Mouse (Mus musculus): Measurements from ENCODE around the gene Lrrc18. TPM values are rescaled to one million over a fixed set of nuclear protein-coding genes. Genes with fewer than 3 reads are reported as not detected.

The Lrrc18 gene
- polyA plus RNA-seq, 1 experiment from 2014 or later: 0.22 TPM

- no peak for ATAC-seq (ENCODE audit: insufficient number of reproducible peaks, low FRiP score)
- WGBS: 76% methylated on average over 3 of the region's 3 CpGs
- Histone ChIP-seq H3K4me2 (no peak overlapping the region), H3K27ac (ENCODE audit: poor library complexity, severe bottlenecking) (no peak overlapping the region), H3K9ac (no peak overlapping the region), H3K9me3 (replicated peaks) (no peaks in the 10 kb centered on the region), H3K27me3 (replicated peaks) (peaks cover 5% of the 10 kb centered on the region; the same call in 1 of the 2 replicates), H3K36me3 (no peaks in the 10 kb centered on the region), H3K4me3 (no peak overlapping the region), H3K4me1 (replicated peaks) (no peaks in the 10 kb centered on the region)
Measured at GRCm38 (mm10) chr14:33045217-33045616, 54.0 kb downstream of the Lrrc18 start.

- peaks cover 17% of the 10 kb centered on the region for H3K4me1 ChIP-seq (replicated peaks)
- no peak overlapping the region for H3K9ac ChIP-seq
- H3K4me2 ChIP-seq: no peak overlapping the region
- 43% methylated on average over 8 of the region's 8 CpGs for WGBS
- ATAC-seq (ENCODE audit: insufficient number of reproducible peaks, low FRiP score): no peak
- 0 out of 2 replicates have a peak, but pooled peaks cover 3% of the 10 kb centered on the region for H3K27me3 ChIP-seq (replicated peaks)
- no peaks in the 10 kb centered on the region for H3K9me3 ChIP-seq (replicated peaks)
- no peaks in the 10 kb centered on the region for H3K36me3 ChIP-seq
- no peak overlapping the region for H3K4me3 ChIP-seq
- 0 out of 2 replicates have a peak overlapping the region, but pooled peaks have one; percentile 2 for H3K27ac ChIP-seq (ENCODE audit: poor library complexity, severe bottlenecking)
Measured at GRCm38 (mm10) chr14:33053441-33053840, 62.3 kb downstream of the Lrrc18 start.

GRCm38 (mm10) chr14:33058881-33059660 lies 67.9 kb downstream of the Lrrc18 start:
- Histone ChIP-seq H3K4me3 (no peak overlapping the region), H3K4me2 (no peak overlapping the region), H3K9ac (no peak overlapping the region), H3K9me3 (replicated peaks) (no peaks in the 10 kb centered on the region), H3K4me1 (replicated peaks) (peaks cover 5% of the 10 kb centered on the region), H3K27ac (ENCODE audit: poor library complexity, severe bottlenecking) (no peak overlapping the region), H3K36me3 (no peaks in the 10 kb centered on the region), H3K27me3 (replicated peaks) (no peaks in the 10 kb centered on the region)
- no peak for ATAC-seq (ENCODE audit: insufficient number of reproducible peaks, low FRiP score)
- 85% methylated on average over 7 of the region's 7 CpGs for WGBS

- no peak for ATAC-seq (ENCODE audit: insufficient number of reproducible peaks, low FRiP score)
- Histone ChIP-seq H3K4me1 (replicated peaks) (no peaks in the 10 kb centered on the region; the same call in 1 of the 2 replicates), H3K4me2 (no peak overlapping the region), H3K27ac (ENCODE audit: poor library complexity, severe bottlenecking) (no peak overlapping the region), H3K27me3 (replicated peaks) (no peaks in the 10 kb centered on the region), H3K36me3 (no peaks in the 10 kb centered on the region), H3K9ac (no peak overlapping the region), H3K9me3 (replicated peaks) (0 out of 2 replicates have a peak, but pooled peaks cover 3% of the 10 kb centered on the region), H3K4me3 (no peak overlapping the region)
- 81% methylated on average over 5 of the region's 5 CpGs for WGBS
Measured at GRCm38 (mm10) chr14:33062996-33063395, 71.8 kb downstream of the Lrrc18 start.

Other genes starting within 250 kb of the Lrrc18 start
- gene Tmem273, start 205.4 kb upstream of the Lrrc18 start, polyA plus RNA-seq (2016; fragmentation: Nextera tagmentation; extraction: Ambion mirVana): 0.21 and 0.92 TPM in 2 replicates
- gene Fam170b, start 157.4 kb upstream of the Lrrc18 start, polyA plus RNA-seq (2016; fragmentation: Nextera tagmentation; extraction: Ambion mirVana): 0.09 and 0.17 TPM in 2 replicates
- gene Vstm4, start 134.6 kb upstream of the Lrrc18 start, polyA plus RNA-seq (2016; fragmentation: Nextera tagmentation; extraction: Ambion mirVana): 14.7 and 15.1 TPM in 2 replicates
- 0.22 and 0.64 TPM in 2 replicates for gene Wdfy4, start 194.1 kb downstream of the Lrrc18 start, polyA plus RNA-seq (2016; fragmentation: Nextera tagmentation; extraction: Ambion mirVana)
- 1.7 and 4.2 TPM in 2 replicates for gene Arhgap22, start 222.6 kb downstream of the Lrrc18 start, polyA plus RNA-seq (2016; fragmentation: Nextera tagmentation; extraction: Ambion mirVana)

Measured in heart, embryonic 12.5 days (tissue).